Comparison of ENCODE assay signal across 24 mouse cellular contexts in genomic region chr11:116447822-116448221, GRCm38 (mm10). TPM values are rescaled to one million over a fixed set of nuclear protein-coding genes. Genes with fewer than 3 reads are reported as not detected.
DNase-seq lines count a peak whose midpoint lies in the region; ATAC-seq and TF ChIP-seq lines count a peak whose summit lies in the region.
"Had no signal": no experiment of that assay in that cellular context is flagged by ENCODE, and none has a peak within 500 bp of the region (broad histone marks: within the 10 kb centered on the region; RNA-seq: fewer than 3 reads in every experiment).

No protein-coding gene starts in this region.

- peaks cover 4% of the 10 kb centered on the region; the same call in 1 of the 2 replicates for H3K9me3 ChIP-seq in kidney, postnatal 0 days (replicated peaks; ENCODE audit: low read length)
- no peaks in the 10 kb centered on the region; the same call in 1 of the 2 replicates for H3K9me3 ChIP-seq in kidney, embryonic 16.5 days (ENCODE audit: low read length)
- no peaks in the 10 kb centered on the region for H3K9me3 ChIP-seq in lung, embryonic 14.5 days (ENCODE audit: low read depth, low read length)
- H3K9me3 ChIP-seq in MEL (replicated peaks; ENCODE audit: insufficient read depth, low read length): no peaks in the 10 kb centered on the region
- H3K9me3 ChIP-seq: embryonic facial prominence, embryonic 15.5 days; stomach, embryonic 15.5 days had no signal

- no peaks in the 10 kb centered on the region for H3K36me3 ChIP-seq in kidney, postnatal 0 days (ENCODE audit: insufficient read depth, low read length)
- H3K36me3 ChIP-seq in kidney, embryonic 16.5 days (ENCODE audit: insufficient read depth, low read length): no peaks in the 10 kb centered on the region
- no peaks in the 10 kb centered on the region for H3K36me3 ChIP-seq in lung, embryonic 14.5 days (ENCODE audit: insufficient read depth)
- no peaks in the 10 kb centered on the region for H3K36me3 ChIP-seq in MEL (ENCODE audit: control insufficient read depth in 1 of 2, insufficient read depth in 2 of 2, low read length in 2 of 2)
- H3K36me3 ChIP-seq: embryonic facial prominence, embryonic 15.5 days; forebrain, embryonic 10.5 days; liver, embryonic 13.5 days; stomach, embryonic 15.5 days had no signal

- TF ChIP-seq POLR2A in lung, adult 2 months (IDR thresholded peaks at IDR 0.05; ENCODE audit: borderline replicate concordance, extremely low read depth, low read depth, low read length): no peak
- no peak for TF ChIP-seq POLR2A in MEL (IDR thresholded peaks at IDR 0.05; ENCODE audit: control insufficient read depth in 1 of 2, insufficient read depth in 1 of 2, low read depth in 1 of 2, low read length in 2 of 2, poor library complexity in 1 of 2)
- TF ChIP-seq POLR2A in embryonic fibroblast, embryonic 13.5 days (IDR thresholded peaks at IDR 0.05; ENCODE audit: low read depth, low read length): no peak

- no peak for TF ChIP-seq RAD21 in MEL (IDR thresholded peaks at IDR 0.05; ENCODE audit: low read depth, low read length)

- no peak for DNase-seq in kidney, postnatal 0 days (ENCODE audit: low spot score)
- DNase-seq in lung, embryonic 14.5 days: no peak
- no peak for DNase-seq in lung, adult 2 months
- DNase-seq in MEL (ENCODE audit: low read depth, low spot score): no peak
- no peak for DNase-seq in ovary, adult 18-20 months (ENCODE audit: low spot score)
- DNase-seq: adrenal gland, postnatal 25 days; cerebellum, adult 18-20 months; cerebellum, postnatal 36 days; heart, postnatal 4 days; liver, embryonic 13.5 days; lung, postnatal 14 days; retina, postnatal 1 day had no signal

- peak; percentile 53 for TF ChIP-seq CTCF in kidney, postnatal 0 days (IDR thresholded peaks at IDR 0.05; ENCODE audit: low read depth)
- peak; percentile 45; the same call in 1 of the 2 replicates for TF ChIP-seq CTCF in lung, embryonic 14.5 days (IDR thresholded peaks at IDR 0.05; ENCODE audit: low read depth)
- no peak for TF ChIP-seq CTCF in lung, adult 2 months (IDR thresholded peaks at IDR 0.05; ENCODE audit: insufficient read depth, low read length)
- peak in 1 of 3 experiments; percentile 11; a peak in 1 of 6 replicates for TF ChIP-seq CTCF in MEL (IDR thresholded peaks at IDR 0.05 in 2 of 3, conservative IDR thresholded peaks at IDR 0.05 in 1 of 3; ENCODE audit: control insufficient read depth in 1 of 3, insufficient read depth in 1 of 3, low read depth in 2 of 3, low read length in 3 of 3, poor library complexity in 1 of 3, severe bottlenecking in 1 of 3)
- TF ChIP-seq CTCF in embryonic fibroblast, embryonic 13.5 days (IDR thresholded peaks at IDR 0.05; ENCODE audit: borderline replicate concordance, insufficient read depth, low read length): peak; percentile 33; the same call in 1 of the 2 replicates

- no peaks in the 10 kb centered on the region for H3K79me2 ChIP-seq in MEL (ENCODE audit: control insufficient read depth, insufficient read depth, low read length, poor library complexity)

- H3K4me3 ChIP-seq in kidney, postnatal 0 days (replicated peaks; ENCODE audit: low read depth, low read length): no peak overlapping the region
- H3K4me3 ChIP-seq in kidney, embryonic 16.5 days (ENCODE audit: low read length): no peak overlapping the region
- H3K4me3 ChIP-seq in lung, embryonic 14.5 days (ENCODE audit: low read depth, low read length): no peak overlapping the region
- H3K4me3 ChIP-seq in lung, adult 2 months (replicated peaks; ENCODE audit: extremely low read depth, low read depth, low read length): no peak overlapping the region
- no peak overlapping the region for H3K4me3 ChIP-seq in MEL (ENCODE audit: control insufficient read depth in 1 of 2, insufficient read depth in 1 of 2, low read depth in 2 of 2, low read length in 2 of 2)
- no peak overlapping the region for H3K4me3 ChIP-seq in embryonic fibroblast, embryonic 13.5 days (ENCODE audit: insufficient read depth, low read length)
- H3K4me3 ChIP-seq: embryonic facial prominence, embryonic 15.5 days; forebrain, embryonic 10.5 days; liver, embryonic 13.5 days; megakaryocyte, embryonic 14.5 days; stomach, embryonic 15.5 days had no signal

- no peak for TF ChIP-seq EP300 in MEL (IDR thresholded peaks at IDR 0.05; ENCODE audit: low read depth in 1 of 2, low read length in 2 of 2)

- H3K27me3 ChIP-seq in kidney, postnatal 0 days (ENCODE audit: insufficient read depth, low read length): no peaks in the 10 kb centered on the region
- 0 out of 2 replicates have a peak, but pooled peaks cover 7% of the 10 kb centered on the region for H3K27me3 ChIP-seq in kidney, embryonic 16.5 days (ENCODE audit: insufficient read depth, low read length)
- peaks cover 12% of the 10 kb centered on the region; the same call in 1 of the 2 replicates for H3K27me3 ChIP-seq in lung, embryonic 14.5 days (ENCODE audit: insufficient read depth, low read length)
- no peaks in the 10 kb centered on the region for H3K27me3 ChIP-seq in MEL (ENCODE audit: control insufficient read depth in 1 of 2, insufficient read depth in 2 of 2, low read length in 2 of 2)

- peaks cover 6% of the 10 kb centered on the region; the same call in 1 of the 2 replicates for H3K4me1 ChIP-seq in kidney, postnatal 0 days (replicated peaks; ENCODE audit: insufficient read depth, low read length)
- peaks cover 9% of the 10 kb centered on the region for H3K4me1 ChIP-seq in kidney, embryonic 16.5 days (ENCODE audit: insufficient read depth, low read length)
- no peaks in the 10 kb centered on the region for H3K4me1 ChIP-seq in lung, embryonic 14.5 days (ENCODE audit: insufficient read depth)
- peaks cover 3% of the 10 kb centered on the region for H3K4me1 ChIP-seq in lung, adult 2 months (ENCODE audit: control insufficient read depth, insufficient read depth, low read length)
- no peaks in the 10 kb centered on the region for H3K4me1 ChIP-seq in MEL (ENCODE audit: control insufficient read depth in 1 of 2, insufficient read depth in 2 of 2, low read length in 2 of 2)
- H3K4me1 ChIP-seq in embryonic fibroblast, embryonic 13.5 days (ENCODE audit: control insufficient read depth, insufficient read depth, low read length): no peaks in the 10 kb centered on the region

- WGBS in kidney, postnatal 0 days: 69% methylated on average over 5 of the region's 5 CpGs
- 74% methylated on average over 5 of the region's 5 CpGs for WGBS in kidney, embryonic 16.5 days
- 66% methylated on average over 5 of the region's 5 CpGs for WGBS in lung, embryonic 14.5 days
- WGBS in lung, adult 2 months: 65% methylated on average over 5 of the region's 5 CpGs

- H3K27ac ChIP-seq in kidney, postnatal 0 days: no peak overlapping the region
- H3K27ac ChIP-seq in kidney, embryonic 16.5 days (ENCODE audit: low read length): no peak overlapping the region
- no peak overlapping the region for H3K27ac ChIP-seq in lung, embryonic 14.5 days (ENCODE audit: low read depth)
- no peak overlapping the region for H3K27ac ChIP-seq in MEL (ENCODE audit: control insufficient read depth, low read depth, low read length)
- no peak overlapping the region for H3K27ac ChIP-seq in embryonic fibroblast, embryonic 13.5 days (ENCODE audit: insufficient read depth, low read length)
- H3K27ac ChIP-seq: embryonic facial prominence, embryonic 15.5 days; forebrain, embryonic 10.5 days; liver, embryonic 13.5 days; stomach, embryonic 15.5 days had no signal

- H3K4me2 ChIP-seq in kidney, postnatal 0 days (ENCODE audit: low read length): no peak overlapping the region
- no peak overlapping the region for H3K4me2 ChIP-seq in kidney, embryonic 16.5 days (replicated peaks; ENCODE audit: low read depth, low read length)
- H3K4me2 ChIP-seq in lung, embryonic 14.5 days: no peak overlapping the region
- H3K4me2 ChIP-seq: embryonic facial prominence, embryonic 15.5 days; liver, embryonic 13.5 days; stomach, embryonic 15.5 days had no signal

- no peak for ATAC-seq in kidney, postnatal 0 days (replicated peaks; ENCODE audit: low FRiP score, low read depth)
- no peak for ATAC-seq in kidney, embryonic 16.5 days (ENCODE audit: low FRiP score, low TSS enrichment)
- ATAC-seq in lung, embryonic 14.5 days (ENCODE audit: insufficient read depth): no peak
- ATAC-seq: CD4-positive, CD25-positive, alpha-beta regulatory T cell, adult 4 months had no signal

- no peak overlapping the region for H3K9ac ChIP-seq in kidney, postnatal 0 days (ENCODE audit: low read depth, low read length)
- H3K9ac ChIP-seq in kidney, embryonic 16.5 days (replicated peaks; ENCODE audit: low read length): no peak overlapping the region
- H3K9ac ChIP-seq in lung, embryonic 14.5 days: no peak overlapping the region
- H3K9ac ChIP-seq in MEL (ENCODE audit: control insufficient read depth, low read depth, low read length, poor library complexity, severe bottlenecking): no peak overlapping the region
- H3K9ac ChIP-seq: embryonic facial prominence, embryonic 15.5 days; liver, embryonic 13.5 days; stomach, embryonic 15.5 days had no signal

RNA-seq across cellular contexts. Expression of gene Ubald2, which starts 13.9 kb away (rescaled TPM):
- polyA plus RNA-seq in kidney, postnatal 0 days (2015; fragmentation: Nextera tagmentation; extraction: Ambion mirVana): 53.5 and 53.6 TPM in 2 replicates
- polyA plus RNA-seq in kidney, embryonic 16.5 days (2015; fragmentation: Nextera tagmentation; extraction: Ambion mirVana): 51.2 and 51.4 TPM in 2 replicates
- 64.9 and 66.7 TPM in 2 replicates for polyA plus RNA-seq in lung, embryonic 14.5 days (2014; fragmentation: Nextera tagmentation; extraction: Ambion mirVana)
- 159 and 160 TPM in 2 replicates for polyA plus RNA-seq in lung, adult 2 months (2012; rRNA removed)
- 56.8 and 66.2 TPM in 2 replicates for total RNA-seq in MEL (2012; rRNA removed)
- polyA plus RNA-seq in MEL (2012; ENCODE audit: insufficient read depth in 1 of 2, insufficient read length in 2 of 2, low read depth in 1 of 2, low replicate concordance in 2 of 2, missing spikeins in 1 of 2): 10 to 100 TPM in 1 of 2 experiments, not detected in 1; 77.7 TPM
- polyA plus RNA-seq in embryonic fibroblast, embryonic 13.5 days (2011; ENCODE audit: insufficient read length, low read depth, missing spikeins): 57.3 and 62.3 TPM in 2 replicates

RNA-seq across cellular contexts. Expression of gene Qrich2, which starts 18.2 kb away (rescaled TPM):
- polyA plus RNA-seq in kidney, postnatal 0 days (2015; fragmentation: Nextera tagmentation; extraction: Ambion mirVana): 0.24 and 0.32 TPM in 2 replicates
- polyA plus RNA-seq in kidney, embryonic 16.5 days (2015; fragmentation: Nextera tagmentation; extraction: Ambion mirVana): 0.15 and 0.32 TPM in 2 replicates
- polyA plus RNA-seq in lung, embryonic 14.5 days (2014; fragmentation: Nextera tagmentation; extraction: Ambion mirVana): 0.45 TPM in 1 of 2 replicates, not detected in the other
- 0.11 and 0.18 TPM in 2 replicates for polyA plus RNA-seq in lung, adult 2 months (2012; rRNA removed)
- not detected in 2 replicates for total RNA-seq in MEL (2012; rRNA removed)
- polyA plus RNA-seq in MEL (2012; ENCODE audit: insufficient read depth in 1 of 2, insufficient read length in 2 of 2, low read depth in 1 of 2, low replicate concordance in 2 of 2, missing spikeins in 1 of 2): under 1 TPM in 1 of 2 experiments, not detected in 1; 0.11 TPM
- polyA plus RNA-seq in embryonic fibroblast, embryonic 13.5 days (2011; ENCODE audit: insufficient read length, low read depth, missing spikeins): not detected in 2 replicates
- total RNA-seq: adrenal gland, postnatal 25 days; gastrocnemius, adult 18-20 months; granulocyte monocyte progenitor cell, adult 5-6 weeks; layer of hippocampus, adult 18-20 months; left cerebral cortex, postnatal 25 days had no signal
- polyA plus RNA-seq: CD4-positive, CD25-positive, alpha-beta regulatory T cell, adult 4 months; heart, embryonic 14.5 days; liver, embryonic 13.5 days had no signal

RNA-seq across cellular contexts. Expression of gene Rnf157, which starts 35.0 kb away (rescaled TPM):
- 7.4 and 8.1 TPM in 2 replicates for polyA plus RNA-seq in kidney, postnatal 0 days (2015; fragmentation: Nextera tagmentation; extraction: Ambion mirVana)
- polyA plus RNA-seq in kidney, embryonic 16.5 days (2015; fragmentation: Nextera tagmentation; extraction: Ambion mirVana): 6.1 and 6.8 TPM in 2 replicates
- polyA plus RNA-seq in lung, embryonic 14.5 days (2014; fragmentation: Nextera tagmentation; extraction: Ambion mirVana): 13.9 and 16.8 TPM in 2 replicates
- 3.0 and 3.6 TPM in 2 replicates for polyA plus RNA-seq in lung, adult 2 months (2012; rRNA removed)
- total RNA-seq in MEL (2012; rRNA removed): 4.6 and 7.5 TPM in 2 replicates
- polyA plus RNA-seq in MEL (2012; ENCODE audit: insufficient read depth in 1 of 2, insufficient read length in 2 of 2, low read depth in 1 of 2, low replicate concordance in 2 of 2, missing spikeins in 1 of 2): 10 to 100 TPM in 1 of 2 experiments, not detected in 1; 10.9 TPM
- 18.2 and 23.2 TPM in 2 replicates for polyA plus RNA-seq in embryonic fibroblast, embryonic 13.5 days (2011; ENCODE audit: insufficient read length, low read depth, missing spikeins)

RNA-seq across cellular contexts. Expression of gene Prpsap1, which starts 46.2 kb away (rescaled TPM):
- polyA plus RNA-seq in kidney, postnatal 0 days (2015; fragmentation: Nextera tagmentation; extraction: Ambion mirVana): 150 and 167 TPM in 2 replicates
- polyA plus RNA-seq in kidney, embryonic 16.5 days (2015; fragmentation: Nextera tagmentation; extraction: Ambion mirVana): 217 and 226 TPM in 2 replicates
- polyA plus RNA-seq in lung, embryonic 14.5 days (2014; fragmentation: Nextera tagmentation; extraction: Ambion mirVana): 191 and 206 TPM in 2 replicates
- polyA plus RNA-seq in lung, adult 2 months (2012; rRNA removed): 82.4 and 92.0 TPM in 2 replicates
- 142 and 155 TPM in 2 replicates for total RNA-seq in MEL (2012; rRNA removed)
- polyA plus RNA-seq in MEL (2012; ENCODE audit: insufficient read depth in 1 of 2, insufficient read length in 2 of 2, low read depth in 1 of 2, low replicate concordance in 2 of 2, missing spikeins in 1 of 2): 100 to 1,000 TPM in 1 of 2 experiments, not detected in 1; 112 TPM
- polyA plus RNA-seq in embryonic fibroblast, embryonic 13.5 days (2011; ENCODE audit: insufficient read length, low read depth, missing spikeins): 103 and 112 TPM in 2 replicates
